In the genomic region with DNA sequence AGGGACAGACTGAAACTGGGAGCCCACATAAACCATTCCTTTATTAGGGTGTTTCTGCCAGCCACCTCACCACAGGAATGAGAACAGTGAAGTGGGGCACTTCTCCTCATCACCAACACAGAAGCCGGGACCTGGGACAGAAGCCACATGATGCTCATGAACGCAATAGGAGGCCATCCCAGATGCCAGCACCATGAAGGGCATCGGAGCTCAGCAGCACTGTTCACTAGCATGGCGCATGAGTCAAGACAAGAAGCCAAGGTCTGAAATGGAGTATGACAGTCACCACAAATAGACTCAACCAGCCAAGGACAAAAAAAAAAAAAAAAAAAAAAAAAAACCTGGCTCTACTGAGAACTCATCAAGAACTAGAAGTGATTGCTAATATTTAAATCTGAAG, we compare ENCODE assay signal across 23 mouse cellular contexts. TPM values are rescaled to one million over a fixed set of nuclear protein-coding genes. Genes with fewer than 3 reads are reported as not detected.
A peak's percentile ranks its signal among the peaks of the same experiment; 100 is the strongest.
DNase-seq lines count a peak whose midpoint lies in the region; TF ChIP-seq lines count a peak whose summit lies in the region.
"Had no signal": no experiment of that assay in that cellular context is flagged by ENCODE, and none has a peak within 500 bp of the region (broad histone marks: within the 10 kb centered on the region; RNA-seq: fewer than 3 reads in every experiment).

No protein-coding gene starts in this region.

- no peak for TF ChIP-seq POLR2A in CH12.LX (IDR thresholded peaks at IDR 0.05; ENCODE audit: low read depth, low read length)

- intact Hi-C loops in heart, postnatal 25 days (cut with DNase I), result no loop called here

- in situ Hi-C loops in CH12.LX (cut with MboI; ENCODE audit: low pct_ligation_motif_present, low pct_unique_long_range_greater_than_20kb, low sequenced_read_pairs), result no loop called here

- no peaks in the 10 kb centered on the region for H3K4me1 ChIP-seq in CH12.LX (ENCODE audit: control insufficient read depth in 1 of 2, insufficient read depth in 2 of 2)
- H3K4me1 ChIP-seq: heart, embryonic 13.5 days had no signal

- TF ChIP-seq RAD21 in CH12.LX (IDR thresholded peaks at IDR 0.05; ENCODE audit: low read depth, low read length), result no peak

- H3K27ac ChIP-seq in CH12.LX (ENCODE audit: insufficient read depth, low read depth), result no peak overlapping the region
- H3K27ac ChIP-seq: embryonic facial prominence, embryonic 12.5 days; embryonic facial prominence, embryonic 15.5 days; heart, adult 2 months; heart, embryonic 10.5 days; heart, embryonic 13.5 days; hindbrain, embryonic 12.5 days; hindbrain, embryonic 15.5 days had no signal

- H3K27me3 ChIP-seq in CH12.LX (replicated peaks), result peaks cover 70% of the 10 kb centered on the region
- H3K27me3 ChIP-seq: embryonic facial prominence, embryonic 12.5 days; embryonic facial prominence, embryonic 15.5 days; heart, embryonic 13.5 days; hindbrain, embryonic 12.5 days; hindbrain, embryonic 15.5 days had no signal

- no peak overlapping the region for H3K4me2 ChIP-seq in CH12.LX (ENCODE audit: insufficient read depth, low read depth, poor library complexity, severe bottlenecking)
- H3K4me2 ChIP-seq: embryonic facial prominence, embryonic 12.5 days; embryonic facial prominence, embryonic 15.5 days; heart, embryonic 13.5 days; hindbrain, embryonic 12.5 days; hindbrain, embryonic 15.5 days had no signal

- no peak overlapping the region for H3K9ac ChIP-seq in CH12.LX (ENCODE audit: insufficient read depth, low read depth)
- H3K9ac ChIP-seq: embryonic facial prominence, embryonic 12.5 days; embryonic facial prominence, embryonic 15.5 days; forebrain, postnatal 0 days; heart, embryonic 13.5 days; hindbrain, embryonic 12.5 days; hindbrain, embryonic 15.5 days had no signal

- dilution Hi-C loops in CH12.LX (cut with MboI; ENCODE audit: extremely low pct_ligation_motif_present, extremely low pct_unique_long_range_greater_than_20kb, low sequenced_read_pairs), result no loop called here

- H3K9me3 ChIP-seq in CH12.LX (replicated peaks; ENCODE audit: low read length), result peaks cover 7% of the 10 kb centered on the region
- H3K9me3 ChIP-seq: embryonic facial prominence, embryonic 12.5 days; embryonic facial prominence, embryonic 15.5 days; heart, embryonic 10.5 days; heart, embryonic 13.5 days; hindbrain, embryonic 12.5 days; hindbrain, embryonic 15.5 days had no signal

- no peaks in the 10 kb centered on the region for H3K79me2 ChIP-seq in CH12.LX (replicated peaks; ENCODE audit: control insufficient read depth, extremely low read depth, insufficient read depth, poor library complexity, severe bottlenecking)

- DNase-seq in adrenal gland, adult 8-10 months, result peak; percentile 26
- no peak for DNase-seq in adrenal gland, postnatal 25 days
- DNase-seq in heart, adult 11 months, result peak; percentile 84
- no peak for DNase-seq in heart, postnatal 25 days (ENCODE audit: low spot score)
- DNase-seq in CH12.LX (ENCODE audit: extremely low read depth), result no peak
- DNase-seq in yolk sac, embryonic 10.5 days (ENCODE audit: low spot score), result no peak
- DNase-seq: B cell, adult 2 months; cerebellum, adult 18-20 months; cerebellum, adult 9-10 months; cerebellum, postnatal 14 days; forebrain, postnatal 0 days; gastrocnemius, postnatal 25 days; heart, adult 2 months; heart, postnatal 14 days; kidney, adult 2 months had no signal

- H3K4me3 ChIP-seq in CH12.LX (replicated peaks in 1 of 3; ENCODE audit: low read depth in 2 of 3, low read length in 2 of 3, poor library complexity in 1 of 3), result no peak overlapping the region
- H3K4me3 ChIP-seq: embryonic facial prominence, embryonic 12.5 days; embryonic facial prominence, embryonic 15.5 days; heart, adult 2 months; heart, embryonic 10.5 days; heart, embryonic 13.5 days; hindbrain, embryonic 12.5 days; hindbrain, embryonic 15.5 days had no signal

- no peaks in the 10 kb centered on the region for H3K36me3 ChIP-seq in CH12.LX (replicated peaks in 1 of 2; ENCODE audit: control insufficient read depth in 1 of 2, insufficient read depth in 1 of 2, low read length in 1 of 2)
- H3K36me3 ChIP-seq: embryonic facial prominence, embryonic 12.5 days; embryonic facial prominence, embryonic 15.5 days; heart, embryonic 10.5 days; heart, embryonic 13.5 days; hindbrain, embryonic 12.5 days; hindbrain, embryonic 15.5 days had no signal

- TF ChIP-seq EP300 in CH12.LX (IDR thresholded peaks at IDR 0.05; ENCODE audit: low read length), result no peak

- TF ChIP-seq CTCF in CH12.LX (conservative IDR thresholded peaks at IDR 0.05 in 1 of 2, IDR thresholded peaks at IDR 0.05 in 1 of 2; ENCODE audit: low read depth in 2 of 2, low read length in 2 of 2), result no peak

TF ChIP-seq in CH12.LX, 34 proteins besides CTCF, POLR2A, EP300 and RAD21:
- TF ChIP-seq GABPA (IDR thresholded peaks at IDR 0.05; ENCODE audit: insufficient replicate concordance, low read depth, low read length) (no peak), ZNF384 (IDR thresholded peaks at IDR 0.05; ENCODE audit: low read depth, low read length) (peak; percentile 52)

RNA-seq across cellular contexts. Expression of gene Rnf112, which starts 13.5 kb away (rescaled TPM):
- total RNA-seq in adrenal gland, adult 8-10 months (2022), result 1 to 10 TPM; 1.7 to 2.3 (median 2.0) TPM
- total RNA-seq in adrenal gland, postnatal 25 days (2021), result 1.2 and 2.4 TPM in 2 replicates
- under 1 TPM; 0.26 to 0.53 TPM for total RNA-seq in heart, postnatal 25 days (2021)
- total RNA-seq in CH12.LX (2012; rRNA removed) (not detected in 2 replicates), CH12.LX (2014; rRNA removed) (not detected in 2 replicates)
- polyA plus RNA-seq in CH12.LX (2012; ENCODE audit: insufficient read length, low read depth), result not detected in 2 replicates
- total RNA-seq: hematopoietic stem cell, adult 5-6 weeks; MEL had no signal

RNA-seq across cellular contexts. Expression of gene Mfap4, which starts 44.8 kb away (rescaled TPM):
- total RNA-seq in adrenal gland, adult 8-10 months (2022), result 1 to 10 TPM; 3.4 to 5.8 (median 4.9) TPM
- 3.5 and 4.2 TPM in 2 replicates for total RNA-seq in adrenal gland, postnatal 25 days (2021)
- 10 to 100 TPM; 43.3 to 50.0 TPM for total RNA-seq in heart, postnatal 25 days (2021)
- total RNA-seq in CH12.LX (2012; rRNA removed) (not detected in 2 replicates), CH12.LX (2014; rRNA removed) (not detected in 2 replicates)
- polyA plus RNA-seq in CH12.LX (2012; ENCODE audit: insufficient read length, low read depth), result not detected in 2 replicates
- total RNA-seq: hematopoietic stem cell, adult 5-6 weeks; MEL had no signal

RNA-seq across cellular contexts. Expression of gene Mapk7, which starts 53.8 kb away (rescaled TPM):
- 10 to 100 TPM; 15.2 to 22.1 (median 20.4) TPM for total RNA-seq in adrenal gland, adult 8-10 months (2022)
- total RNA-seq in adrenal gland, postnatal 25 days (2021), result 21.6 and 23.9 TPM in 2 replicates
- 1 to 10 TPM; 6.0 to 7.7 TPM for total RNA-seq in heart, postnatal 25 days (2021)
- 12.2 and 12.7 TPM in 2 replicates for total RNA-seq in CH12.LX (2012; rRNA removed)
- 5.1 and 6.3 TPM in 2 replicates for total RNA-seq in CH12.LX (2014; rRNA removed)
- 18.8 and 21.6 TPM in 2 replicates for polyA plus RNA-seq in CH12.LX (2012; ENCODE audit: insufficient read length, low read depth)

Comparison
In these comparisons a context has a peak if more than half of its experiments do, and no peak if none do; other contexts are left out.
1. DNase-seq: peak in adrenal gland, adult 8-10 months (single experiment) and heart, adult 11 months (single experiment); none in adrenal gland, postnatal 25 days (single experiment), heart, postnatal 25 days (single experiment), CH12.LX (single experiment) and yolk sac, embryonic 10.5 days (single experiment).